Mouse (Mus musculus) midbrain, embryonic 16.5 days (tissue): ENCODE results near the gene Nudt3. TPM values are rescaled to one million over a fixed set of nuclear protein-coding genes. Genes with fewer than 3 reads are reported as not detected.
A peak's percentile ranks its signal among the peaks of the same experiment; 100 is the strongest.
"Not testable (repeated sequence)": the region's sequence is repeated elsewhere in the genome, so short reads cannot be mapped to it uniquely, and the experiment has no call there.

Experiments
- ATAC-seq: fragments of 200-750 bp; cut with Nextera tagmentation; 2 replicates; pipeline ENCODE4 v1.8.0; 2017; ENCODE audit warnings: moderate TSS enrichment
- H3K27ac ChIP-seq: fragments of 300-500 bp; sonication (generic); 2 replicates; pipeline ENCODE4 v1.5.1; 2014; ENCODE audit warnings: mild to moderate bottlenecking, low read length, mixed read lengths
- H3K27me3 ChIP-seq: fragments of 300-500 bp; sonication (generic); 2 replicates; pipeline ENCODE4 v1.6.1; 2014; ENCODE audit warnings: low read depth, low read length, mixed read lengths; ENCODE audit not compliant: control insufficient read depth, insufficient read depth
- H3K36me3 ChIP-seq: fragments of 300-500 bp; sonication (generic); 2 replicates; pipeline ENCODE4 v1.6.1; 2014; ENCODE audit warnings: mild to moderate bottlenecking, low read length, moderate library complexity, mixed read lengths; ENCODE audit not compliant: control insufficient read depth, insufficient read depth
- H3K4me1 ChIP-seq: fragments of 300-500 bp; sonication (generic); 2 replicates; pipeline ENCODE4 v1.6.1; 2014; ENCODE audit warnings: mild to moderate bottlenecking, low read length, mixed read lengths; ENCODE audit not compliant: control insufficient read depth, insufficient read depth
- H3K4me2 ChIP-seq: fragments of 300-500 bp; sonication (generic); 2 replicates; pipeline ENCODE4 v1.6.1; 2014; ENCODE audit warnings: mild to moderate bottlenecking, low read length, mixed read lengths
- H3K4me3 ChIP-seq: fragments of 300-500 bp; sonication (generic); 2 replicates; pipeline ENCODE4 v1.5.1; 2014; ENCODE audit warnings: low read depth, mild to moderate bottlenecking, low read length, moderate library complexity, mixed read lengths
- H3K9ac ChIP-seq: fragments of 300-500 bp; sonication (generic); 2 replicates; pipeline ENCODE4 v1.6.1; 2014; ENCODE audit warnings: low read depth, low read length, mixed read lengths
- H3K9me3 ChIP-seq: fragments of 300-500 bp; sonication (generic); replicated peaks from 2 replicates; pipeline ENCODE4 v1.6.1; 2014; ENCODE audit warnings: mild to moderate bottlenecking, low read length, mixed read lengths; ENCODE audit not compliant: control insufficient read depth, poor library complexity, severe bottlenecking
- WGBS: fragments of 180-500 bp; shearing (Covaris S2); extraction: QIAGEN DNeasy Blood & Tissue Kit; methylation state at CpG from one replicate; pipeline ENCODE4 v1.1.7; 2014; 5-methylcytosine and 5-hydroxymethylcytosine counted together
- polyA plus RNA-seq: library from polyadenylated mRNA; unstranded; fragments of >200 nt; fragmentation: Nextera tagmentation; extraction: Ambion mirVana; gene quantifications from 2 replicates; pipeline ENCODE4 v1.2.1, GENCODE M21; 2015

Gene Nudt3
- polyA plus RNA-seq, 1 experiment from 2014 or later: 246 TPM

GRCm38 (mm10) chr17:27652046-27652790 is 28.9 kb upstream of the Nudt3 start:
- no peaks in the 10 kb centered on the region for H3K9me3 ChIP-seq
- H3K4me3 ChIP-seq: no peak overlapping the region
- no peaks in the 10 kb centered on the region for H3K36me3 ChIP-seq
- WGBS: 91% methylated on average over 23 of the region's 23 CpGs
- ATAC-seq: no peak
- H3K9ac ChIP-seq: no peak overlapping the region
- peaks cover 10% of the 10 kb centered on the region for H3K4me1 ChIP-seq
- H3K27ac ChIP-seq: no peak overlapping the region
- H3K4me2 ChIP-seq: no peak overlapping the region
- no peaks in the 10 kb centered on the region for H3K27me3 ChIP-seq

GRCm38 (mm10) chr17:27650586-27650985 is 27.3 kb upstream of the Nudt3 start:
- Histone ChIP-seq H3K9ac (no peak overlapping the region), H3K4me3 (no peak overlapping the region), H3K4me1 (peaks cover 7% of the 10 kb centered on the region), H3K27ac (no peak overlapping the region), H3K27me3 (no peaks in the 10 kb centered on the region), H3K36me3 (no peaks in the 10 kb centered on the region), H3K4me2 (no peak overlapping the region), H3K9me3 (no peaks in the 10 kb centered on the region)
- no peak for ATAC-seq
- 86% methylated on average over 13 of the region's 13 CpGs for WGBS

GRCm38 (mm10) chr17:27650160-27650559 is 26.9 kb upstream of the Nudt3 start:
- 12% methylated on average over 12 of the region's 12 CpGs for WGBS
- no peak overlapping the region for H3K4me2 ChIP-seq
- no peaks in the 10 kb centered on the region for H3K36me3 ChIP-seq
- H3K27me3 ChIP-seq: no peaks in the 10 kb centered on the region
- no peaks in the 10 kb centered on the region for H3K9me3 ChIP-seq
- no peak for ATAC-seq
- H3K27ac ChIP-seq: no peak overlapping the region
- no peak overlapping the region for H3K4me3 ChIP-seq
- H3K4me1 ChIP-seq: peaks cover 7% of the 10 kb centered on the region
- H3K9ac ChIP-seq: no peak overlapping the region

GRCm38 (mm10) chr17:27645807-27646206 is 22.5 kb upstream of the Nudt3 start:
- H3K27me3 ChIP-seq: no peaks in the 10 kb centered on the region
- H3K4me1 ChIP-seq: peaks cover 5% of the 10 kb centered on the region; the same call in 1 of the 2 replicates
- H3K4me3 ChIP-seq: no peak overlapping the region
- 45% methylated on average over 7 of the region's 7 CpGs for WGBS
- no peak for ATAC-seq
- no peak overlapping the region for H3K4me2 ChIP-seq
- no peaks in the 10 kb centered on the region for H3K36me3 ChIP-seq
- H3K9ac ChIP-seq: no peak overlapping the region
- no peak overlapping the region for H3K27ac ChIP-seq
- H3K9me3 ChIP-seq: no peaks in the 10 kb centered on the region

- H3K36me3 ChIP-seq: no peaks in the 10 kb centered on the region
- no peak overlapping the region for H3K4me2 ChIP-seq
- WGBS: 37% methylated on average over 2 of the region's 2 CpGs
- no peak overlapping the region for H3K4me3 ChIP-seq
- H3K27me3 ChIP-seq: no peaks in the 10 kb centered on the region
- H3K9ac ChIP-seq: no peak overlapping the region
- H3K27ac ChIP-seq: no peak overlapping the region
- no peaks in the 10 kb centered on the region for H3K9me3 ChIP-seq
- peaks cover 5% of the 10 kb centered on the region; the same call in 1 of the 2 replicates for H3K4me1 ChIP-seq
- no peak for ATAC-seq
Measured at GRCm38 (mm10) chr17:27644572-27644971, 21.3 kb upstream of the Nudt3 start.

GRCm38 (mm10) chr17:27643756-27644155 is 20.5 kb upstream of the Nudt3 start:
- no peaks in the 10 kb centered on the region for H3K27me3 ChIP-seq
- no peak overlapping the region for H3K27ac ChIP-seq
- H3K4me3 ChIP-seq: no peak overlapping the region
- H3K4me2 ChIP-seq: no peak overlapping the region
- no peak for ATAC-seq
- H3K4me1 ChIP-seq: peaks cover 5% of the 10 kb centered on the region; the same call in 1 of the 2 replicates
- no peaks in the 10 kb centered on the region for H3K36me3 ChIP-seq
- no peak overlapping the region for H3K9ac ChIP-seq
- H3K9me3 ChIP-seq: no peaks in the 10 kb centered on the region
- 85% methylated on average over 9 of the region's 9 CpGs for WGBS

- H3K4me3 ChIP-seq: no peak overlapping the region
- H3K36me3 ChIP-seq: no peaks in the 10 kb centered on the region
- WGBS: 42% methylated on average over 5 of the region's 6 CpGs
- H3K9me3 ChIP-seq: no peaks in the 10 kb centered on the region
- no peak overlapping the region for H3K9ac ChIP-seq
- ATAC-seq: no peak
- H3K4me1 ChIP-seq: peaks cover 5% of the 10 kb centered on the region; the same call in 1 of the 2 replicates
- no peaks in the 10 kb centered on the region for H3K27me3 ChIP-seq
- peak overlapping the region; percentile 64 for H3K27ac ChIP-seq
- H3K4me2 ChIP-seq: 0 out of 2 replicates have a peak overlapping the region, but pooled peaks have one; percentile 6
Measured at GRCm38 (mm10) chr17:27643101-27643500, 19.8 kb upstream of the Nudt3 start.

- no peaks in the 10 kb centered on the region for H3K27me3 ChIP-seq
- H3K4me2 ChIP-seq: peak overlapping the region; percentile 14; the same call in 1 of the 2 replicates
- 11% methylated on average over 12 of the region's 12 CpGs for WGBS
- H3K4me3 ChIP-seq: no peak overlapping the region
- ATAC-seq: peak; percentile 71
- no peaks in the 10 kb centered on the region for H3K36me3 ChIP-seq
- H3K9ac ChIP-seq: peak overlapping the region; percentile 41; the same call in 1 of the 2 replicates
- H3K27ac ChIP-seq: peak overlapping the region; percentile 64
- H3K9me3 ChIP-seq: no peaks in the 10 kb centered on the region
- H3K4me1 ChIP-seq: peaks cover 5% of the 10 kb centered on the region; the same call in 1 of the 2 replicates
Measured at GRCm38 (mm10) chr17:27642491-27643062, 19.3 kb upstream of the Nudt3 start.

- WGBS: 95% methylated on average over 6 of the region's 6 CpGs
- not testable (repeated sequence) for H3K36me3 ChIP-seq, H3K4me3 ChIP-seq, H3K4me1 ChIP-seq, H3K27me3 ChIP-seq, H3K9me3 ChIP-seq, H3K4me2 ChIP-seq, H3K9ac ChIP-seq, ATAC-seq, H3K27ac ChIP-seq
Measured at GRCm38 (mm10) chr17:27639851-27640250, 16.6 kb upstream of the Nudt3 start.
